Mouse (Mus musculus): Measurements from ENCODE around the gene Eif2s2. TPM values are rescaled to one million over a fixed set of nuclear protein-coding genes. Genes with fewer than 3 reads are reported as not detected.

Gene Eif2s2
- polyA plus RNA-seq (2012; rRNA removed) = 20.6 and 46.0 TPM in 2 replicates
- 86.9 and 88.0 TPM in 2 replicates for polyA plus RNA-seq (2014; fragmentation: Nextera tagmentation; extraction: Ambion mirVana)

DNA sequence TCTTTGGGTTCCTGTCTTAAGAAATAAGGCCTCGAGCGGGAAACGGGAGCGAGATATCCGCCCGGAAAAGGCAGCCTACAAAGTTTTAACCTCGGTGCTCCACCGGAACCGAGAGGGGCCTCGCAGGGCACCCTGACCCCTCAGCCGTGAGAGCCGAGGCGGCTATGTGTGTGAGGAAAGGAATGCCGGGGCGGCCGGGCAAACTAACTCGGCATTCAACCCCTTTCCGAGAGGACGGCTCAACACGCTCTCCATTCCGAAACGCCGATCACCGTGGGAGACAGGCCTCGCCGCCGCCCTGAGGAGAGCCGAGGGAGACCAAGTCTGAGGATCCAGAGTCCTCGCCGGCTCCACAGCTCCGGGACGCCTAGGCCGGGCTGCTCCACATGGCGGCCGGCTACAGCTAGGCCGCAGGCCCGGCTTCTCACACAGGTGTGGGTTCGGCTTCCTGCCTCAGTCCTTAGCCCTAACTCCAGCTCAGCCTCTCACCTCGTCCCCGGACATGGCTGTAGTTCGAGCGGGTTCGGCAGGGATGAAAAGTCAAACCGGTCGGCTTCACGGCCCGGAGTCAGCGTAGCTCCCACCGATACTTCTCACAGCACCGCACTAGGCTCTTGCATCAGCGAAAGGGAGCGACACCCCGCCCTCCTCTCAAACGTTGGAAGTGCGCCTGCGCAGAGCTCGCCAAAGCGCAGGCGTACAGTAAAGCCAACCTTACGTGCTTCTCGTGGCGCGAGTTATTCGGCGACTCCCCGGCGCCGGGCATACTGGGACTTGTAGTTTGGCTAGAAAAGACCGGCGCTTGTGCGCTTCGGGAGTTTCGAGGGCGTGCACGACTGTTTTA lies at the start of gene Eif2s2:
Gene Eif2s2, minus strand, starts transcription at position 735 of the 844 bp plus-strand sequence.
- peak within 1 kb of the TSS; percentile 95 for H3K4me2 ChIP-seq (ENCODE audit: low read depth)
- H3K9me3 ChIP-seq (ENCODE audit: control insufficient read depth, low read length) = no peaks in the 10 kb centered on the region
- peaks cover 16 to 18% of the 10 kb centered on the region in 2 experiments for H3K4me1 ChIP-seq (replicated peaks; ENCODE audit: control insufficient read depth in 2 of 2, insufficient read depth in 2 of 2, low read length in 1 of 2)
- H3K27me3 ChIP-seq (ENCODE audit: control insufficient read depth, insufficient read depth, low read length) = no peaks in the 10 kb centered on the region
- under 1% methylated on average over 72 of the region's 75 CpGs for WGBS (ENCODE audit: insufficient replicate concordance)
- ATAC-seq (ENCODE audit: insufficient read depth) = peak; percentile 97
- peak; percentile 97 to 98 (median 98) for DNase-seq (ENCODE audit: low read depth in 3 of 3, low spot score in 3 of 3)
- H3K36me3 ChIP-seq (replicated peaks; ENCODE audit: control insufficient read depth, insufficient read depth, low read depth) = peaks cover 8% of the 10 kb centered on the region
- TF ChIP-seq CTCF (IDR thresholded peaks at IDR 0.05; ENCODE audit: low read depth) (no peak), EP300 (IDR thresholded peaks at IDR 0.05; ENCODE audit: low read depth) (no peak; the same call in 1 of the 2 replicates)
- peak within 1 kb of the TSS; percentile 99 for H3K9ac ChIP-seq (replicated peaks)
- H3K27ac ChIP-seq = peak within 1 kb of the TSS; percentile 85
- peak within 1 kb of the TSS; percentile 92 to 93 for H3K4me3 ChIP-seq (ENCODE audit: insufficient read depth in 1 of 2, low read depth in 2 of 2, low read length in 2 of 2)

DNA sequence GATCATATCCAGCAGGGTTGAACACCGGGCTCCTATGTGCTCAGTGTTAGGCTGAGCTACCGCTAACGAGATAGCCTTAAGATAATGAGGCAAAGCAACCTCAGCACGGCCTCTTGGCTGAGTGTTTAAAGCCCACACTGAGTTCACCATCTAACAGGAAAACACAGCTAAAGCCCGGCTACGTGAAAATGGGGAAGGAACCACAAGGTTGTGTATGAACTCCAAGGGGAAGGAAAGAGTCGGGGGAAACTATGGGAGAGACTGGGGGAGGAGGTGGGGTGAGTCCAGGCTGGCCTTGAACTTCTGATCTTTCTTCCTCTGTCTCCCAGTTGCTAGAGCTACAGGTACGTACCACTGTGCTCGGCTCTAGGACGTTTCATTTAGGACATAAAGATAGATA lies 49.2 kb upstream of the Eif2s2 start:
- H3K4me3 ChIP-seq (ENCODE audit: insufficient read depth in 1 of 2, low read depth in 2 of 2, low read length in 2 of 2) = no peak overlapping the region
- H3K9me3 ChIP-seq (ENCODE audit: control insufficient read depth, low read length) = no peaks in the 10 kb centered on the region
- no peak for ATAC-seq (ENCODE audit: insufficient read depth)
- H3K4me1 ChIP-seq (replicated peaks; ENCODE audit: control insufficient read depth in 2 of 2, insufficient read depth in 2 of 2, low read length in 1 of 2) = no peaks in the 10 kb centered on the region
- H3K27me3 ChIP-seq (ENCODE audit: control insufficient read depth, insufficient read depth, low read length) = no peaks in the 10 kb centered on the region; the same call in 1 of the 2 replicates
- DNase-seq (ENCODE audit: low read depth in 3 of 3, low spot score in 3 of 3) = no peak
- no peaks in the 10 kb centered on the region for H3K36me3 ChIP-seq (replicated peaks; ENCODE audit: control insufficient read depth, insufficient read depth, low read depth)
- no peak overlapping the region for H3K27ac ChIP-seq
- H3K4me2 ChIP-seq (ENCODE audit: low read depth) = no peak overlapping the region
- no peak for TF ChIP-seq EP300 (IDR thresholded peaks at IDR 0.05; ENCODE audit: low read depth)
- H3K9ac ChIP-seq (replicated peaks) = no peak overlapping the region
- WGBS (ENCODE audit: insufficient replicate concordance) = 27% methylated on average over 10 of the region's 10 CpGs

DNA sequence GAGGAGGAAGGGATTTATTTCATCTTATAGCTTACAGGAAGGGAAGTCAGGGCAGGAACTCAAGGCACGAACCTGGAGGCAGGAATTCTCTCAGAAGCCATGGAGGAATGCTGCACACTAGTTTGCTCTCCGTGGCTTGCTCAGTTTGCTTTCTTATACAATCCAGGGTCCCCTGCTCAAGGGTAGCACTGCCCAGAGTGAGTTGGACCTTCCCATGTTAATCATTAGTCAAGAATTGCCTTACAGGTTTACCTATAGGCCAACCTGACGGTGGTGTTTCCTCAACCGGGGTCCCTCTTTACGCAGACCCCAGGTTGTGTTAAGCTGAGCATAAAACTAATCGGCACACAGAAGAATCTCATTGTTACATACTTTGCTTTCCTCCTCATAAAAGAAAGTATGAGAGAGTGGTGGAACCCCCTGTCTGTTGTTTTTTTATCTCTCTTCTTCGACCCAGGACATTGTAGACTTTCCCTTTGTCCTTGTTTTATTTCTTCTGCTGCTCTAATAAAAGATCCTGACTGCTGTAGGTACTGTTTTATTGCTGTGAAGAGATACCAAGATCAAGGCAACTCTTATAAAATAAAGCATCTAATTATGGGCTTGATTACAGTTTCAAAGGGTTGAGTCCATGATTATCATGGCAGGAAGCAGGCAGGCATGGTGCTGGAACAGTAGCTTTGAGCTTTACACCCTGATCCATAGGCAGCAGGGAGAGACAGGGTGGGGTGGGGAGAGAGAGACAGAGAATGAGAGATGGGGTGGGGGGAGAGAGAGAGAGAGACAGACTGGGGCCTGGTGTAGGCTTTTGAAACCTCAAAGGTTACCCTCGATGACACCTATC lies 45.0 kb upstream of the Eif2s2 start:
- H3K4me2 ChIP-seq (ENCODE audit: low read depth) = no peak overlapping the region
- no peak overlapping the region for H3K27ac ChIP-seq
- no peak for ATAC-seq (ENCODE audit: insufficient read depth)
- no peak overlapping the region for H3K9ac ChIP-seq (replicated peaks)
- no peaks in the 10 kb centered on the region for H3K4me1 ChIP-seq (replicated peaks; ENCODE audit: control insufficient read depth in 2 of 2, insufficient read depth in 2 of 2, low read length in 1 of 2)
- WGBS (ENCODE audit: insufficient replicate concordance) = 53% methylated on average over 8 of the region's 8 CpGs
- TF ChIP-seq CTCF (IDR thresholded peaks at IDR 0.05; ENCODE audit: low read depth) (no peak), EP300 (IDR thresholded peaks at IDR 0.05; ENCODE audit: low read depth) (no peak)
- no peaks in the 10 kb centered on the region for H3K36me3 ChIP-seq (replicated peaks; ENCODE audit: control insufficient read depth, insufficient read depth, low read depth)
- DNase-seq (ENCODE audit: low read depth in 3 of 3, low spot score in 3 of 3) = no peak
- no peaks in the 10 kb centered on the region for H3K9me3 ChIP-seq (ENCODE audit: control insufficient read depth, low read length)
- H3K4me3 ChIP-seq (ENCODE audit: insufficient read depth in 1 of 2, low read depth in 2 of 2, low read length in 2 of 2) = no peak overlapping the region
- H3K27me3 ChIP-seq (ENCODE audit: control insufficient read depth, insufficient read depth, low read length) = no peaks in the 10 kb centered on the region; the same call in 1 of the 2 replicates

DNA sequence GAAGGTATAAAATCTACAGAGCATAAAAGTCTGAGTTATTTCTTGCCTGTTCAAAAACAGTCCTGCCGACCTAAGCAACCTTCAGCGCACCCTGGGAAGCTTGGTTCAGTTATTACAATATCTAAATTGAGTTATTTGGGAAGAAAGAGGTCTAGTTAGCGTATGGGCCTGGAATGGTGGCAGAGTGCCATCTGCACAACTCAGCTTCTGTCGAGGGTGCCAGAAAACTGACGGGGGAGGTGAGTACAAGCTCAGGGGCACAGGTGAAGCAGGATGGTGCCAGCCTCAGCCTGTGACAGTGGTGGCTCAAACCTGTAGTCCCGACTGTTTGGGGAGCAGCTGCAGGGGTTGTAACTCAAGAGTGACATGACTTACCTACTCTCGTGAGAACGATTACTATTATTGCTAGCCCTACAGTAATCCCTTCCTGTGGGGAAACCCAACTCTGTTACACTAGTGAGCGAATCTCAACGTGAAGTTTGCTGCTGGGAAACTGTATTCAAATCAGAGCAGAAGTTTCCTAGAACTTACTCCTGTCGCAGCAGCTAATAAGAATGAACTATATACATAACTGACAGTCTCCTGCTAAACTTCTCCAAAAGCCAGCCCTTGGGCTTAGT lies 43.9 kb upstream of the Eif2s2 start:
- WGBS (ENCODE audit: insufficient replicate concordance) = 57% methylated on average over 11 of the region's 11 CpGs
- Histone ChIP-seq H3K36me3 (replicated peaks; ENCODE audit: control insufficient read depth, insufficient read depth, low read depth) (no peaks in the 10 kb centered on the region), H3K4me1 (replicated peaks; ENCODE audit: control insufficient read depth in 2 of 2, insufficient read depth in 2 of 2, low read length in 1 of 2) (no peaks in the 10 kb centered on the region), H3K9ac (replicated peaks) (no peak overlapping the region), H3K4me3 (ENCODE audit: insufficient read depth in 1 of 2, low read depth in 2 of 2, low read length in 2 of 2) (no peak overlapping the region), H3K4me2 (ENCODE audit: low read depth) (no peak overlapping the region), H3K27ac (no peak overlapping the region), H3K27me3 (ENCODE audit: control insufficient read depth, insufficient read depth, low read length) (no peaks in the 10 kb centered on the region; the same call in 1 of the 2 replicates), H3K9me3 (ENCODE audit: control insufficient read depth, low read length) (no peaks in the 10 kb centered on the region)
- ATAC-seq (ENCODE audit: insufficient read depth) (no peak), DNase-seq (ENCODE audit: low read depth in 3 of 3, low spot score in 3 of 3) (no peak)
- no peak for TF ChIP-seq CTCF (IDR thresholded peaks at IDR 0.05; ENCODE audit: low read depth)

All from liver, embryonic 14.5 days (tissue).